Mouse (Mus musculus): Measurements from ENCODE around the gene Trpm3. TPM values are rescaled to one million over a fixed set of nuclear protein-coding genes. Genes with fewer than 3 reads are reported as not detected.
A peak's percentile ranks its signal among the peaks of the same experiment; 100 is the strongest.

Gene Trpm3
- polyA plus RNA-seq, 1 experiment from 2014 or later, result 39.8 TPM

GRCm38 (mm10) chr19:22596715-22597114 lies 457.9 kb downstream of the Trpm3 start:
- no peak for ATAC-seq
- WGBS, result 61% methylated on average over 3 of the region's 3 CpGs

GRCm38 (mm10) chr19:22604322-22604721 lies 465.5 kb downstream of the Trpm3 start:
- no peak overlapping the region for H3K4me3 ChIP-seq (ENCODE audit: low read length)
- WGBS, result 33% methylated on average over 4 of the region's 4 CpGs
- ATAC-seq, result no peak
- no peak overlapping the region for H3K27ac ChIP-seq (ENCODE audit: low read depth, low read length)
- H3K4me1 ChIP-seq (ENCODE audit: control insufficient read depth, insufficient read depth, low read depth, low read length), result no peaks in the 10 kb centered on the region
- no peaks in the 10 kb centered on the region for H3K36me3 ChIP-seq (ENCODE audit: control insufficient read depth, insufficient read depth, low read length)
- no peak overlapping the region for H3K4me2 ChIP-seq (ENCODE audit: low read length)
- no peak overlapping the region for H3K9ac ChIP-seq (ENCODE audit: low read depth, low read length)
- H3K9me3 ChIP-seq (ENCODE audit: control insufficient read depth, low read length), result no peaks in the 10 kb centered on the region
- no peaks in the 10 kb centered on the region for H3K27me3 ChIP-seq (replicated peaks; ENCODE audit: control insufficient read depth, insufficient read depth, low read length)

More at GRCm38 (mm10) chr19:22596715-22597114, 457.9 kb downstream of the Trpm3 start:
- Histone ChIP-seq H3K9ac (ENCODE audit: low read depth, low read length) (no peak overlapping the region), H3K36me3 (ENCODE audit: control insufficient read depth, insufficient read depth, low read length) (no peaks in the 10 kb centered on the region), H3K4me1 (ENCODE audit: control insufficient read depth, insufficient read depth, low read depth, low read length) (no peaks in the 10 kb centered on the region), H3K27ac (ENCODE audit: low read depth, low read length) (no peak overlapping the region), H3K4me3 (ENCODE audit: low read length) (no peak overlapping the region), H3K4me2 (ENCODE audit: low read length) (no peak overlapping the region), H3K27me3 (replicated peaks; ENCODE audit: control insufficient read depth, insufficient read depth, low read length) (no peaks in the 10 kb centered on the region), H3K9me3 (ENCODE audit: control insufficient read depth, low read length) (no peaks in the 10 kb centered on the region)

GRCm38 (mm10) chr19:22607985-22608684 lies 469.3 kb downstream of the Trpm3 start:
- Histone ChIP-seq H3K4me3 (ENCODE audit: low read length) (no peak overlapping the region), H3K36me3 (ENCODE audit: control insufficient read depth, insufficient read depth, low read length) (no peaks in the 10 kb centered on the region), H3K4me2 (ENCODE audit: low read length) (no peak overlapping the region), H3K9ac (ENCODE audit: low read depth, low read length) (no peak overlapping the region), H3K27ac (ENCODE audit: low read depth, low read length) (no peak overlapping the region), H3K9me3 (ENCODE audit: control insufficient read depth, low read length) (no peaks in the 10 kb centered on the region), H3K27me3 (replicated peaks; ENCODE audit: control insufficient read depth, insufficient read depth, low read length) (no peaks in the 10 kb centered on the region), H3K4me1 (ENCODE audit: control insufficient read depth, insufficient read depth, low read depth, low read length) (no peaks in the 10 kb centered on the region)
- 69% methylated on average over 5 of the region's 5 CpGs for WGBS
- ATAC-seq, result no peak

- H3K4me1 ChIP-seq (ENCODE audit: control insufficient read depth, insufficient read depth, low read depth, low read length), result no peaks in the 10 kb centered on the region
- no peak overlapping the region for H3K4me3 ChIP-seq (ENCODE audit: low read length)
- no peaks in the 10 kb centered on the region for H3K36me3 ChIP-seq (ENCODE audit: control insufficient read depth, insufficient read depth, low read length)
- H3K9ac ChIP-seq (ENCODE audit: low read depth, low read length), result no peak overlapping the region
- no peaks in the 10 kb centered on the region for H3K9me3 ChIP-seq (ENCODE audit: control insufficient read depth, low read length)
- ATAC-seq, result peak; percentile 57; the same call in 1 of the 2 replicates
- WGBS, result 75% methylated on average over 2 of the region's 2 CpGs
- H3K27ac ChIP-seq (ENCODE audit: low read depth, low read length), result no peak overlapping the region
- no peaks in the 10 kb centered on the region for H3K27me3 ChIP-seq (replicated peaks; ENCODE audit: control insufficient read depth, insufficient read depth, low read length)
- no peak overlapping the region for H3K4me2 ChIP-seq (ENCODE audit: low read length)
These were observed 472.8 kb downstream of the Trpm3 start for GRCm38 (mm10) chr19:22611621-22612020.

- Histone ChIP-seq H3K4me3 (ENCODE audit: low read length) (no peak overlapping the region), H3K9ac (ENCODE audit: low read depth, low read length) (no peak overlapping the region), H3K27me3 (replicated peaks; ENCODE audit: control insufficient read depth, insufficient read depth, low read length) (no peaks in the 10 kb centered on the region), H3K36me3 (ENCODE audit: control insufficient read depth, insufficient read depth, low read length) (no peaks in the 10 kb centered on the region), H3K4me1 (ENCODE audit: control insufficient read depth, insufficient read depth, low read depth, low read length) (no peaks in the 10 kb centered on the region), H3K4me2 (ENCODE audit: low read length) (no peak overlapping the region), H3K9me3 (ENCODE audit: control insufficient read depth, low read length) (peaks cover 4% of the 10 kb centered on the region), H3K27ac (ENCODE audit: low read depth, low read length) (no peak overlapping the region)
- ATAC-seq, result no peak
- WGBS, result 91% methylated on average over 6 of the region's 6 CpGs
These were observed 476.5 kb downstream of the Trpm3 start for GRCm38 (mm10) chr19:22615367-22615766.

GRCm38 (mm10) chr19:22624801-22625513 lies 486.1 kb downstream of the Trpm3 start:
- Histone ChIP-seq H3K36me3 (ENCODE audit: control insufficient read depth, insufficient read depth, low read length) (no peaks in the 10 kb centered on the region), H3K4me2 (ENCODE audit: low read length) (no peak overlapping the region), H3K27me3 (replicated peaks; ENCODE audit: control insufficient read depth, insufficient read depth, low read length) (no peaks in the 10 kb centered on the region), H3K9ac (ENCODE audit: low read depth, low read length) (no peak overlapping the region), H3K4me3 (ENCODE audit: low read length) (no peak overlapping the region), H3K27ac (ENCODE audit: low read depth, low read length) (no peak overlapping the region), H3K9me3 (ENCODE audit: control insufficient read depth, low read length) (no peaks in the 10 kb centered on the region), H3K4me1 (ENCODE audit: control insufficient read depth, insufficient read depth, low read depth, low read length) (no peaks in the 10 kb centered on the region)
- WGBS, result 76% methylated on average over 3 of the region's 3 CpGs
- no peak for ATAC-seq

- Histone ChIP-seq H3K27me3 (replicated peaks; ENCODE audit: control insufficient read depth, insufficient read depth, low read length) (no peaks in the 10 kb centered on the region), H3K9ac (ENCODE audit: low read depth, low read length) (no peak overlapping the region), H3K9me3 (ENCODE audit: control insufficient read depth, low read length) (no peaks in the 10 kb centered on the region), H3K4me1 (ENCODE audit: control insufficient read depth, insufficient read depth, low read depth, low read length) (no peaks in the 10 kb centered on the region), H3K4me3 (ENCODE audit: low read length) (no peak overlapping the region), H3K27ac (ENCODE audit: low read depth, low read length) (no peak overlapping the region), H3K4me2 (ENCODE audit: low read length) (no peak overlapping the region), H3K36me3 (ENCODE audit: control insufficient read depth, insufficient read depth, low read length) (no peaks in the 10 kb centered on the region)
- ATAC-seq, result peak; percentile 62; the same call in 1 of the 2 replicates
- 69% methylated on average over 3 of the region's 3 CpGs for WGBS
These were observed 490.0 kb downstream of the Trpm3 start for GRCm38 (mm10) chr19:22628878-22629277.

- no peaks in the 10 kb centered on the region for H3K4me1 ChIP-seq (ENCODE audit: control insufficient read depth, insufficient read depth, low read depth, low read length)
- no peak overlapping the region for H3K4me2 ChIP-seq (ENCODE audit: low read length)
- 85% methylated on average over 6 of the region's 6 CpGs for WGBS
- no peak for ATAC-seq
- H3K27ac ChIP-seq (ENCODE audit: low read depth, low read length), result no peak overlapping the region
- no peaks in the 10 kb centered on the region for H3K36me3 ChIP-seq (ENCODE audit: control insufficient read depth, insufficient read depth, low read length)
- no peaks in the 10 kb centered on the region for H3K9me3 ChIP-seq (ENCODE audit: control insufficient read depth, low read length)
- no peak overlapping the region for H3K9ac ChIP-seq (ENCODE audit: low read depth, low read length)
- H3K4me3 ChIP-seq (ENCODE audit: low read length), result no peak overlapping the region
- no peaks in the 10 kb centered on the region for H3K27me3 ChIP-seq (replicated peaks; ENCODE audit: control insufficient read depth, insufficient read depth, low read length)
These were observed 492.5 kb downstream of the Trpm3 start for GRCm38 (mm10) chr19:22631316-22631715.

- Histone ChIP-seq H3K4me1 (ENCODE audit: control insufficient read depth, insufficient read depth, low read depth, low read length) (no peaks in the 10 kb centered on the region), H3K27me3 (replicated peaks; ENCODE audit: control insufficient read depth, insufficient read depth, low read length) (no peaks in the 10 kb centered on the region), H3K36me3 (ENCODE audit: control insufficient read depth, insufficient read depth, low read length) (no peaks in the 10 kb centered on the region), H3K9ac (ENCODE audit: low read depth, low read length) (no peak overlapping the region), H3K4me3 (ENCODE audit: low read length) (no peak overlapping the region), H3K4me2 (ENCODE audit: low read length) (no peak overlapping the region), H3K27ac (ENCODE audit: low read depth, low read length) (no peak overlapping the region), H3K9me3 (ENCODE audit: control insufficient read depth, low read length) (no peaks in the 10 kb centered on the region)
- ATAC-seq, result no peak
- 23% methylated on average over 10 of the region's 10 CpGs for WGBS
These were observed 496.8 kb downstream of the Trpm3 start for GRCm38 (mm10) chr19:22635635-22636034.
